Mouse (Mus musculus) kidney, adult 2 months (tissue): ENCODE data around the gene Gm960. TPM values are rescaled to one million over a fixed set of nuclear protein-coding genes. Genes with fewer than 3 reads are reported as not detected.

Experiments used
- DNase-seq: peaks from one replicate; pipeline ENCODE4 v3.0.0; 2021
- H3K27ac ChIP-seq: fragments of 200-500 bp; 2 replicates; pipeline ENCODE4 v1.5.1; 2012; ENCODE audit warnings: low read depth, low read length, control low read depth, inconsistent platforms; ENCODE audit not compliant: insufficient read depth
- H3K27me3 ChIP-seq: fragments of 200-500 bp; replicated peaks from 2 replicates; pipeline ENCODE4 v1.6.1; 2012; ENCODE audit warnings: mild to moderate bottlenecking, moderate library complexity, low read length, inconsistent platforms; ENCODE audit not compliant: control insufficient read depth, insufficient read depth
- H3K36me3 ChIP-seq: fragments of 200-500 bp; 2 replicates; pipeline ENCODE4 v1.6.1; 2012; ENCODE audit warnings: mild to moderate bottlenecking, moderate library complexity, low read length, inconsistent platforms; ENCODE audit not compliant: control insufficient read depth, insufficient read depth
- H3K4me1 ChIP-seq: fragments of 200-500 bp; 2 replicates; pipeline ENCODE4 v1.6.1; 2011; ENCODE audit warnings: low read length; ENCODE audit not compliant: control insufficient read depth, insufficient read depth
- H3K4me3 ChIP-seq: fragments of 200-500 bp; 2 replicates; pipeline ENCODE4 v1.5.1; 2011; ENCODE audit warnings: mild to moderate bottlenecking, low read depth, low read length, control low read depth; ENCODE audit not compliant: insufficient read depth
- CTCF ChIP-seq: fragments of 200-500 bp; conservative IDR thresholded peaks from 2 replicates; pipeline ENCODE4 v1.5.1; 2011; ENCODE audit warnings: low read depth, mild to moderate bottlenecking, control low read depth, low read length, moderate library complexity, mixed read lengths; ENCODE audit not compliant: insufficient read depth, insufficient read length
- POLR2A ChIP-seq: fragments of 200-500 bp; IDR thresholded peaks from one replicate; pipeline ENCODE4 v1.6.1; 2011; ENCODE audit warnings: low read depth, low read length, control low read depth
- WGBS: fragments of 180-500 bp; shearing (Covaris S2); methylation state at CpG from one replicate; pipeline ENCODE4 v1.1.7; 2018; 5-methylcytosine and 5-hydroxymethylcytosine counted together
- polyA plus RNA-seq: library from polyadenylated mRNA; depleted of rRNA; stranded (reverse); fragments of >200 nt; gene quantifications from 2 replicates; pipeline ENCODE4 v1.2.3, GENCODE M21; 2012

Gene Gm960
- polyA plus RNA-seq, 1 experiment, result 1.1 TPM

DNA sequence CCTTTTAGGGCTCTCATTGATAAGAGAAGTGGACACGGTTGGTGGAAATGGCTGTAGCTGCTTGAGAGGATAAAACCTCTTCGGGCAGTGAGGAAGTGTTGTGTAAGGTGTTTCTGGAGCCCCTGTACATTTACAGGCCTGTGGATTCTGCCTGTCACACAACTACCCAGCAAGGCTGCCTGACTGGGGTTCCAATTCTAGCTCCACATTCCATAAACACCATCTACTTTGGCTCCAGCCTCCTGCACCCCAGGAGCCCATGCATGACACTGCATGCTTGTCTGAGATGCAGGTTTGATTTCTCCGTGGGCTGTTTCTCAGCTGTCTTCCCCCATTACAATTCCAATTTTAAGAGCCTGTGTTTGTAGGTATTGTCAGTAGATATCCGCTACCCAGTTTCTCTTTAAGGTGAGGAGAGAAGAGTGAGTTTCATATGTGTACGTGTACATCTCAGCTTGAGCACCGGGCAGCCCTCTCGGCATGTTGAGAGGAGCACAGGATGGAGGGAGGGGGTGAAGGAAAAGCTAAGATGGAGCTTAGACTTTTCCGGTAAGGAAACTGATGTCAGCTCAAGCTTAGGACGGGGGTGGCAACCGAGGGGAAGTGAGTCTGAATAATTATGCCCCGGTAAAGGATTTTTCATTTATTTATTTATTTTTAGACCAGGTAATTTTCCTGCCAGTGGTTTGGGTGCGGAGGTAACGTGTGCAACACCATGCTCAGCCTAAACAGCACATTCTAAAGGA, 14.5 kb upstream of the Gm960 start:
- DNase-seq, result no peak
- no peaks in the 10 kb centered on the region for H3K36me3 ChIP-seq
- no peak overlapping the region for H3K27ac ChIP-seq
- 0 out of 2 replicates have a peak, but pooled peaks cover 1% of the 10 kb centered on the region for H3K27me3 ChIP-seq
- TF ChIP-seq CTCF, result no peak
- 45% methylated on average over 13 of the region's 13 CpGs for WGBS
- no peaks in the 10 kb centered on the region for H3K4me1 ChIP-seq
- peak overlapping the region; percentile 42; the same call in 1 of the 2 replicates for H3K4me3 ChIP-seq

GRCm38 (mm10) chr19:4712156-4712780, 13.8 kb upstream of the Gm960 start:
- TF ChIP-seq POLR2A (no peak), CTCF (no peak)
- DNase-seq, result no peak
- Histone ChIP-seq H3K4me1 (no peaks in the 10 kb centered on the region), H3K27me3 (0 out of 2 replicates have a peak, but pooled peaks cover 1% of the 10 kb centered on the region), H3K36me3 (no peaks in the 10 kb centered on the region), H3K27ac (no peak overlapping the region), H3K4me3 (peak overlapping the region; percentile 42)
- WGBS, result 2% methylated on average over 60 of the region's 60 CpGs

- no peak overlapping the region for H3K27ac ChIP-seq
- no peak for DNase-seq
- H3K4me1 ChIP-seq, result no peaks in the 10 kb centered on the region
- WGBS, result 4% methylated on average over 45 of the region's 65 CpGs
- H3K36me3 ChIP-seq, result no peaks in the 10 kb centered on the region
- peak overlapping the region; percentile 42 for H3K4me3 ChIP-seq
- TF ChIP-seq CTCF (no peak), POLR2A (no peak)
- H3K27me3 ChIP-seq, result 0 out of 2 replicates have a peak, but pooled peaks cover 1% of the 10 kb centered on the region
These were observed 13.2 kb upstream of the Gm960 start for GRCm38 (mm10) chr19:4711601-4712155.

DNA sequence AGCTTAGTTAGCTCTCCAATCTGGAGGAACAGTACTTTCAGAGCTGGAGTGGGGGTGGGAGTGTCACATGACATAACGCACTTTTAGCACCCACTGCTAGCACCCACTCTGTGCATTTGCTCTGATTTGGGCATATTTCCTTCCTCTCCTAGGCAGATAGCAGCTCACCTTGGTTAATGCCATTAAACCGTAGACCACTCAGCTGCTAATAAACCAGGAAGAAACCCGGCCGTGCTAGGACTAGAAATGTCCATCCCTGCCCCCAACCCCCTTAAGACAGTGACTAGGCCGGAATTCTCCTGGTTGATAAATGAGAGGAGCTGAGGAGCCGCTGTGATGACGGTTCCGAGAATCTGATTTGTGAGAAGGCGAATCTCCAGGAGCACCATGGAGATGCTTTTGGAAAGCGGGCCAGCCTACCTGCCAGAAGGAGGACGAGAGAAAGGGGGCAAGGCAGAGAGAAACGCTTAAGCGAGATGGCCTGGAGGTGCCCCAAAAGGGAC, 12.7 kb upstream of the Gm960 start, which contains the start of gene Sptbn2:
Gene Sptbn2, plus strand, starts transcription at position 70 of the 503 bp plus-strand sequence.
- no peak for TF ChIP-seq CTCF
- TF ChIP-seq POLR2A, result no peak
- 36% methylated on average over 13 of the region's 13 CpGs for WGBS
- Histone ChIP-seq H3K27me3 (0 out of 2 replicates have a peak, but pooled peaks cover 1% of the 10 kb centered on the region), H3K4me1 (no peaks in the 10 kb centered on the region), H3K36me3 (no peaks in the 10 kb centered on the region), H3K4me3 (peak within 1 kb of the TSS; percentile 42), H3K27ac (no peak within 1 kb of the TSS)
- no peak for DNase-seq

DNA sequence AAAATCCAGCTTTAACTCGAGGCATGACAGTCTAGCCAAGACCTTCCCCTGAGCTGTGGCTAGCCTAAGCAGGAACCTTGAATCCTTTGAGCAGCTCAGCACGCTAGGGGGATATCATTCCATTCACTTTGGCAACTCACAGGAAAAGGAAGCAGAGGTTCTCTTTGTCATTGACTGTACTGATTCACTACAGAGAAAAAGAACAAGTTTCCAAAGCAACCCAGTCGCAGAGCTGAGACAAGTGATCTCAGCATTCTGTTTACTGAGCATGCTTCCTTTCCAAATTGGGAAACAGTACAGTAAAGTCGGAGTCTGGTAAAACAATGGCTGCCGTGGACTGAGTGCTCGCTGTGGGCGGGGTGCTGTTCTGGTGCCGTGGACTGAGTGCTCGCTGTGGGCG, 10.3 kb upstream of the Gm960 start:
- WGBS, result 76% methylated on average over 10 of the region's 10 CpGs
- Histone ChIP-seq H3K4me3 (no peak overlapping the region), H3K27ac (no peak overlapping the region), H3K4me1 (no peaks in the 10 kb centered on the region), H3K27me3 (0 out of 2 replicates have a peak, but pooled peaks cover 1% of the 10 kb centered on the region), H3K36me3 (no peaks in the 10 kb centered on the region)
- TF ChIP-seq CTCF (no peak), POLR2A (no peak)
- DNase-seq, result no peak

GRCm38 (mm10) chr19:4701221-4701620, 2.8 kb upstream of the Gm960 start:
- no peaks in the 10 kb centered on the region for H3K36me3 ChIP-seq
- no peaks in the 10 kb centered on the region for H3K27me3 ChIP-seq
- H3K27ac ChIP-seq, result no peak overlapping the region
- no peaks in the 10 kb centered on the region for H3K4me1 ChIP-seq
- no peak overlapping the region for H3K4me3 ChIP-seq
- TF ChIP-seq CTCF (no peak), POLR2A (no peak)
- no peak for DNase-seq
- WGBS, result 49% methylated on average over 7 of the region's 7 CpGs

GRCm38 (mm10) chr19:4700656-4701055, 2.2 kb upstream of the Gm960 start:
- 73% methylated on average over 8 of the region's 8 CpGs for WGBS
- H3K27ac ChIP-seq, result no peak overlapping the region
- H3K4me3 ChIP-seq, result no peak overlapping the region
- H3K36me3 ChIP-seq, result no peaks in the 10 kb centered on the region
- TF ChIP-seq CTCF (no peak), POLR2A (no peak)
- no peak for DNase-seq
- H3K27me3 ChIP-seq, result no peaks in the 10 kb centered on the region
- H3K4me1 ChIP-seq, result no peaks in the 10 kb centered on the region
